Mouse (Mus musculus) intestine, embryonic 15.5 days (tissue): Measurements from ENCODE around the gene Olfr27. TPM values are rescaled to one million over a fixed set of nuclear protein-coding genes. Genes with fewer than 3 reads are reported as not detected.

ENCODE experiments used
- ATAC-seq: fragments of 200-750 bp; cut with Nextera tagmentation; 2 replicates; pipeline ENCODE4 v1.8.0; 2017; ENCODE audit warnings: moderate TSS enrichment, moderate library complexity
- H3K27ac ChIP-seq: fragments of 300-500 bp; sonication (generic); 2 replicates; pipeline ENCODE4 v1.5.1; 2015; ENCODE audit warnings: mild to moderate bottlenecking, inconsistent platforms
- H3K27me3 ChIP-seq: fragments of 300-500 bp; sonication (generic); replicated peaks from 2 replicates; pipeline ENCODE4 v1.6.1; 2015; ENCODE audit warnings: inconsistent platforms
- H3K36me3 ChIP-seq: fragments of 300-500 bp; sonication (generic); 2 replicates; pipeline ENCODE4 v1.6.1; 2015; ENCODE audit warnings: inconsistent platforms
- H3K4me1 ChIP-seq: fragments of 300-500 bp; sonication (generic); replicated peaks from 2 replicates; pipeline ENCODE4 v1.6.1; 2015; ENCODE audit warnings: inconsistent platforms
- H3K4me2 ChIP-seq: fragments of 300-500 bp; sonication (generic); replicated peaks from 2 replicates; pipeline ENCODE4 v1.6.1; 2015; ENCODE audit warnings: mild to moderate bottlenecking, inconsistent platforms
- H3K4me3 ChIP-seq: fragments of 300-500 bp; sonication (generic); replicated peaks from 2 replicates; pipeline ENCODE4 v1.5.1; 2015; ENCODE audit warnings: inconsistent platforms
- H3K9ac ChIP-seq: fragments of 300-500 bp; sonication (generic); 2 replicates; pipeline ENCODE4 v1.6.1; 2015; ENCODE audit warnings: inconsistent platforms
- H3K9me3 ChIP-seq: fragments of 300-500 bp; sonication (generic); 2 replicates; pipeline ENCODE4 v1.6.1; 2016; ENCODE audit warnings: inconsistent platforms
- WGBS: fragments of 180-500 bp; shearing (Covaris S2); methylation state at CpG from one replicate; pipeline ENCODE4 v1.1.7; 2015; 5-methylcytosine and 5-hydroxymethylcytosine counted together
- polyA plus RNA-seq: library from polyadenylated mRNA; unstranded; fragments of >200 nt; fragmentation: Nextera tagmentation; extraction: Ambion mirVana; gene quantifications from 2 replicates; pipeline ENCODE4 v1.2.1, GENCODE M21; 2015

Gene Olfr27
- polyA plus RNA-seq, result not detected in 2 replicates

- no peak within 1 kb of the TSS for H3K4me2 ChIP-seq
- H3K9ac ChIP-seq, result no peak within 1 kb of the TSS
- H3K27ac ChIP-seq, result no peak within 1 kb of the TSS
Measured at GRCm38 (mm10) chr9:39127831-39128230, at the start of gene Olfr27. Olfr27 (plus strand) TSS chr9:39128131.

GRCm38 (mm10) chr9:39078787-39079186, 49.1 kb upstream of the Olfr27 start, which contains the start of gene Olfr938:
Olfr938 (minus strand) TSS chr9:39078887.
- no peaks in the 10 kb centered on the region for H3K36me3 ChIP-seq
- H3K27me3 ChIP-seq, result no peaks in the 10 kb centered on the region
- H3K9ac ChIP-seq, result no peak within 1 kb of the TSS
- WGBS, result 90% methylated on average over 2 of the region's 2 CpGs
- H3K4me3 ChIP-seq, result no peak within 1 kb of the TSS
- ATAC-seq, result no peak
- no peak within 1 kb of the TSS for H3K4me2 ChIP-seq
- no peaks in the 10 kb centered on the region for H3K9me3 ChIP-seq
- H3K4me1 ChIP-seq, result no peaks in the 10 kb centered on the region
- no peak within 1 kb of the TSS for H3K27ac ChIP-seq

More at GRCm38 (mm10) chr9:39127831-39128230, at the start of gene Olfr27:
- H3K4me3 ChIP-seq, result no peak within 1 kb of the TSS
- H3K27me3 ChIP-seq, result no peaks in the 10 kb centered on the region
- H3K9me3 ChIP-seq, result no peaks in the 10 kb centered on the region
- no peak for ATAC-seq
- H3K4me1 ChIP-seq, result no peaks in the 10 kb centered on the region
- H3K36me3 ChIP-seq, result no peaks in the 10 kb centered on the region

GRCm38 (mm10) chr9:39127326-39127725, 605 bp upstream of the Olfr27 start:
- Histone ChIP-seq H3K4me1 (no peaks in the 10 kb centered on the region), H3K9ac (no peak overlapping the region), H3K27me3 (no peaks in the 10 kb centered on the region), H3K4me3 (no peak overlapping the region), H3K27ac (no peak overlapping the region), H3K4me2 (no peak overlapping the region), H3K36me3 (no peaks in the 10 kb centered on the region), H3K9me3 (no peaks in the 10 kb centered on the region)
- no peak for ATAC-seq
- 75% methylated on average over 1 of the region's 1 CpGs for WGBS

- Histone ChIP-seq H3K9me3 (no peaks in the 10 kb centered on the region), H3K9ac (no peak overlapping the region), H3K27ac (no peak overlapping the region), H3K4me2 (no peak overlapping the region), H3K27me3 (no peaks in the 10 kb centered on the region), H3K4me1 (no peaks in the 10 kb centered on the region), H3K4me3 (no peak overlapping the region), H3K36me3 (no peaks in the 10 kb centered on the region)
- ATAC-seq, result no peak
- WGBS, result 65% methylated on average over 1 of the region's 1 CpGs
Measured at GRCm38 (mm10) chr9:39152401-39152800, 24.5 kb downstream of the Olfr27 start.

- Histone ChIP-seq H3K27ac (no peak within 1 kb of the TSS), H3K4me2 (no peak within 1 kb of the TSS), H3K36me3 (no peaks in the 10 kb centered on the region), H3K4me3 (no peak within 1 kb of the TSS), H3K4me1 (no peaks in the 10 kb centered on the region), H3K9ac (no peak within 1 kb of the TSS), H3K27me3 (no peaks in the 10 kb centered on the region), H3K9me3 (no peaks in the 10 kb centered on the region)
- ATAC-seq, result no peak
- WGBS, result 93% methylated on average over 5 of the region's 5 CpGs
Measured at GRCm38 (mm10) chr9:39166004-39166403, 38.1 kb downstream of the Olfr27 start, which contains the start of gene Olfr943. Olfr943 (plus strand) TSS chr9:39166304.

Other genes starting within 250 kb of the Olfr27 start
- not detected in 2 replicates for gene Olfr930, start 198.3 kb upstream of the Olfr27 start, polyA plus RNA-seq
- not detected in 2 replicates for gene Olfr933, start 155.8 kb upstream of the Olfr27 start, polyA plus RNA-seq
- gene Olfr934, start 139.8 kb upstream of the Olfr27 start, polyA plus RNA-seq, result not detected in 2 replicates
- gene Olfr935, start 128.4 kb upstream of the Olfr27 start, polyA plus RNA-seq, result not detected in 2 replicates
- gene Olfr146, start 104.8 kb upstream of the Olfr27 start, polyA plus RNA-seq, result not detected in 2 replicates
- gene Olfr937, start 63.2 kb upstream of the Olfr27 start, polyA plus RNA-seq, result not detected in 2 replicates
- gene Olfr938, start 49.2 kb upstream of the Olfr27 start, polyA plus RNA-seq, result not detected in 2 replicates
- not detected in 2 replicates for gene Olfr943, start 38.2 kb downstream of the Olfr27 start, polyA plus RNA-seq
- not detected in 2 replicates for gene Olfr944, start 73.8 kb downstream of the Olfr27 start, polyA plus RNA-seq
- not detected in 2 replicates for gene Olfr1537, start 121.9 kb downstream of the Olfr27 start, polyA plus RNA-seq
- gene Olfr945, start 148.7 kb downstream of the Olfr27 start, polyA plus RNA-seq, result not detected in 2 replicates
- gene Olfr948, start 197.9 kb downstream of the Olfr27 start, polyA plus RNA-seq, result not detected in 2 replicates